Mouse (Mus musculus) bone marrow macrophage, adult 2 months (primary cell): ENCODE measurements around the gene Pgap2.

Experiments
- CTCF ChIP-seq: IDR thresholded peaks from 2 replicates; pipeline ENCODE4 v1.5.1; 2012; ENCODE audit warnings: low read depth, mild to moderate bottlenecking, low read length, moderate library complexity
- POLR2A ChIP-seq: IDR thresholded peaks from 2 replicates; pipeline ENCODE4 v1.6.1; 2012; ENCODE audit warnings: mild to moderate bottlenecking, low read depth, low read length, borderline replicate concordance

- TF ChIP-seq POLR2A (no peak), CTCF (no peak)
These were observed 11.9 kb downstream of the Pgap2 start for GRCm38 (mm10) chr7:102221899-102222298.
